Mouse (Mus musculus) liver, postnatal 0 days (tissue): ENCODE data around the gene Uts2r.

Source experiments
- CTCF ChIP-seq: sonication (generic); IDR thresholded peaks from 2 replicates; pipeline ENCODE4 v1.5.1; 2016; ENCODE audit warnings: antibody characterized with exemption, low read depth
- EP300 ChIP-seq: IDR thresholded peaks from 2 replicates; pipeline ENCODE4 v1.6.1; 2016; ENCODE audit warnings: antibody characterized with exemption, low read depth, mild to moderate bottlenecking

DNA sequence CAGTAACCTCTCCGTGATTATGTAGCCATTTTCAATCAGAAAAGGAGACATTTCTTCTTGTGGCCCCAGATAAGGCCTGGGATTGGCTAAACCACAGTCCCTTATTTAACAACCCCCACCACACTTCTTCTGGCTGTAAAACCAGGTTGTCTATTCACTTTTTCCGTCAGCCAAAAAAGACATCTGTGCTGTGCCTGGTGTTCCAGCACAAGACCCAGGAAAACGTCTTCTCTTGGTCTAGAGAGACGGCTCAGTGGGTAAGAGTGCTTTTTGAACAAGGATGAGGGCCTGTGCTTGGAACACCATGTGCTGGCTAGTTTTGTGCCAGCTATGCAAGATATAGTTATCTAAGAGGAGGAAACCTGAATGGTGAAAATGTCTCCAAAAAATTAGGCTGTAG lies 36.6 kb upstream of the Uts2r start:
- TF ChIP-seq CTCF (no peak), EP300 (no peak)
